Mouse (Mus musculus) layer of hippocampus, adult 2 months (tissue): ENCODE results near the gene Acvr1b. TPM values are rescaled to one million over a fixed set of nuclear protein-coding genes. Genes with fewer than 3 reads are reported as not detected.

Source experiments
- DNase-seq, 2 experiments: peaks; one replicate each; pipeline ENCODE4 v3.0.0; 2022; ENCODE audit warnings: low spot score in 2 of 2
- H3K27ac ChIP-seq: fragments of 200-600 bp; 2 replicates; pipeline ENCODE4 v1.8.1; 2022
- H3K4me3 ChIP-seq: fragments of 200-600 bp; 2 replicates; pipeline ENCODE4 v1.8.1; 2022; ENCODE audit warnings: mild to moderate bottlenecking
- CTCF ChIP-seq: fragments of 200-600 bp; conservative IDR thresholded peaks from 2 replicates; pipeline ENCODE4 v1.8.1; 2022; ENCODE audit warnings: antibody characterized with exemption, mild to moderate bottlenecking, moderate library complexity
- total RNA-seq, 2 experiments: library from RNA; stranded (reverse); gene quantifications; 2 replicates each; pipeline ENCODE4 v1.2.3; 2021

Acvr1b gene
- total RNA-seq, 2 experiments from 2014 or later, result 85.1 to 87.8 TPM

DNA sequence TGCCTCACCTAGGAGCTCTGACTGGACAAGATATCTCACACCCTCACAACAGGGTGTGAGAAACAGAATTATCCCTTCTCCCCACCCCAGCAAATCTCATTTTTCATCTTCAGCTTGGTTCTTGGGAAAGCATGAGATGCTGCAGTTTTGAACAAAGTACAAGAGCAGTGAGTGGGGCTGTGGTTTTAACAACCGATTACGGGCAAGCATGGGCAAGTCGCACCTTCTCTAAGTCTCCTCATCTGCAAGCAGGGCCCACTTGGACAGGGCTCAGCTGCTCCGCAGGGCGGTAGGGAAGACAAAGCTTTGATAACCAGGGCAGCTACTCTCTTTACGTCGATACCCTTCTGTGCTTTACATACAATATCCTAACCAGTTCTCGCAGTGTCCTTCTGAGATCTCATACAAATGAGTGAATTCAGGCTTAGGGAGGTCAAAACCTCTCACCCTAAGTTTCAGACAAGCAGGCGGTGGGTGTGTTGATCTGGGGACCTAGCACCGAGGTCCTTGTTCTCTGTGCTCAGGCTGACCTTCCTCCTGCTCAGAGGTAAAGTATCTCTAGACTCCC is 3.4 kb upstream of the Acvr1b start:
- Histone ChIP-seq H3K4me3 (no peak overlapping the region), H3K27ac (no peak overlapping the region)
- no peak for TF ChIP-seq CTCF
- DNase-seq, result no peak

DNA sequence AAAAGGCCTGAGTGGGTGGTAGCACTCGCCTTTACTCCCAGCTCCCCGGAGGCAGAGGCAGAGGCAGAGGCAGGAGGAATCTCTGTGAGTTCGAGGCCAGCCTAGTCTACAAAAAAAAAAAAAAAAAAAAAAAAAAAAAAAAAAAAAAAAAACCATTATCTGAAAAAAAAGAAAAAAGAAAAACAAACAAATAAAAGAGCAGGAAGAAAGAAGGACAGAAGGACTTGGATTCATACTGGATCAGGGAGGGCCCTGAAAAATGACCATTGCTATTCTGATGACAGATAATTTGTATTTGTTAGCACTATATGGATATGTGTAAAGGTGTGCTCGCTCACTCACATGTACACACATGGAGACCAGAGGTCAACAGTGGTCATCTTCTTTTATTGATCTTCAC is 2.6 kb upstream of the Acvr1b start:
- DNase-seq, result no peak
- H3K4me3 ChIP-seq, result no peak overlapping the region
- no peak overlapping the region for H3K27ac ChIP-seq
- no peak for TF ChIP-seq CTCF

DNA sequence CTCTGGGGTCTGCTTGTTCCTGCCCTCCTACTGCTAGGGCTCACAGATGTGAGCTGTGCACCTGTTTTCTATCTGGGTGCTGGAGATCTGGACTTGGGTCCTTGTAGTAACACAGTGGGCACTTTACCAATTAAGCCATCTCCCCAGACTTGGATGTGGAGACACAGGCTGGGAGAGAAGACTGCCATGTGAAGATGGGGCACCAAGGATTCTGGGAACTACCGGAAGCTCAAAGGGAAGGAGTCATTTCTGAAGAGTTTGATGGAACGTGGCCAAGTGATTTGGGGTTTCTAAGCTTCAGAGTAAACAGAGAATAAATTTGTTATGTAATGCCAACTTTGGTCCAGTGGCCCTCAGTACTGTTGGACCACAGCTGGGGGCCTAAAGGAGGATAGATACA is 1.9 kb upstream of the Acvr1b start:
- Histone ChIP-seq H3K27ac (no peak overlapping the region), H3K4me3 (no peak overlapping the region)
- TF ChIP-seq CTCF, result no peak
- no peak for DNase-seq

DNA sequence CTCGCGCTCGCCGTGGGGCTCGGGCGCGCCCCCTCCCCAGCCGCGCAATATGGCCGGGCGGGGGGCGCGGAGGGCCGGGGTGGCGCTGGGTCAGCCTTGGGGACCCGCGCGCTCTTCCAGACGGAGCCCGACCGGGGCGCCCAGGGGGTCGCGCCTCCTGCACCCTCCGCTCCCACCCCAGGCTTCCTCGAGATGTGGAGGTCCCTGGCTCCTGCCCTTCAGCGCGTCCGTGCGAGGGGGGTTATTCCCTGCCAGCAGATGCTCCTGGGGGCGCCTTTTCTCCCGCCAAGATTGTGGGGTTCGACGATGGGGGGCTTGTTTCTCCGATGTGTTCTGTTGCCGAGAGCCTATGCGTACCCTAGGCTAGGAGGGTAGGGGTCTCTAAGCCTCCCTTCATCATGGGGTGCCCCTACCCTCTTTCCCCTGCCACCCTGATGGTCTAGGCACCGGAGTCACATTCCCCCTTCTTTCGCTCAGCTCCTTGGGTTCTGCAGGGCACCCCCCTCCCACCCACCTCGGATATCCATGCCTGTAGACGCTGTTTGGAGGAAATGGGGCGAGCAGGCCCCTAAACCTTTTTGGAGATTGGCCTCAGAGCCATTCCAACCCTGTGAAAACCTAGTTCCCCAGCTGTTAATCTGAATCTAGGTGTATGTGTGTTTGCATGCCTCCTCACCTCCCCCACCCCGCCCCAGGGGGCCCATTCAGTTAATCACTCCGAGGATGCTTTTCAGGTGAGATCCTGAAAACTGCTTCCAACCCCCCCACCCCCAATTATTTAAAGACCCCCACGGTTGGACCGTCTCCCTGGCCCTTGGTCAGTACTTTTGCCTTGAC is 645 bp downstream of the Acvr1b start:
- Histone ChIP-seq H3K4me3 (peak overlapping the region; percentile 89), H3K27ac (peak overlapping the region; percentile 97)
- no peak for DNase-seq
- no peak for TF ChIP-seq CTCF

DNA sequence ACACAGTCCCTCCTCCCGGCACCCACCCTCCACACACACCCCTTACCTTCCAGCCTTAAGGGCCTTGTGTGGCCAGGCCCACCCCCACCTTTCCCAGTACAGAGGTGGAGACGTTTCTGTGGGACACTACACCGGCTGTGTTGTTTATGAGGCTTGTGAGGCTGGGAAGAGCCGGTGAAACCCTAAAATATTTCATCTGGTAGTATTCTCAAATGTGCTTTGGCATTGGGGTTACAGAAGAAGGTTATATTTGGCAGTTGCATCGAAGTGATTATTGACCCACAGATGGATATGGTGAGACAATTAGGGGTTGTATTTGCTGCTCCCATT is 1.2 kb downstream of the Acvr1b start:
- DNase-seq, result no peak
- Histone ChIP-seq H3K27ac (peak overlapping the region; percentile 97), H3K4me3 (peak overlapping the region; percentile 89)
- no peak for TF ChIP-seq CTCF

DNA sequence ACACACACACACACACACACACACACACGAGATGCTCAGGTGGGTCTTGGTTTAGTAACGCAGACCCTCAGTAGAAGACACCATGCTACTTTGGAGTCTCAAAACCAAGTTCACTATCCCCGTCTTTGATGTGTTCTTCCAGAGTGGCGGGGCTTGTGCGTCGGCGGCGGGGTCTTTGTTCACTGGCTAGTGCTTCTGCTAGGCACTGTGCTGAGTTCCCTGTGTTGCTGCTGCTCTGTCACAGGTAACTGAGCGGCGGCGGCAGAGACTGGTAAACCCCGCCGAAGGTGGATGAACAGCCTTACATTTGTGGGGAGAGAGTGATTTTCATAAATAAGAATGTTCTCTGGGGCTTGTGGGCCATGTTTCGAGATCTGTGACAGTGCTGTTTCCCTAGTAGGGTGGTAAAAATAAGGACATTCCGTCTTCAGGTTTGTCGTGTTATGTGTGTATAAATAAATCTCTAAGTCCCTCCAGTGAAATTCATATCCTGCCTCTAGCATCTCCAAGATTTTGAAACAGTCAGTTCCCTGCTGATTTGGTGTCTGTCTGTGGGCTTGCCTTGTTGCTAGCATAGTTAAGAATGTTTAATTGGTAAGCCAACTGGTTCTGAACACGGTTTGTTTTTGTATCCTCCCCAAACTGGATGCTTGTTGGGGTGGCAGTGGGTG is 1.9 kb downstream of the Acvr1b start:
- peak overlapping the region; percentile 89 for H3K4me3 ChIP-seq
- TF ChIP-seq CTCF, result no peak
- DNase-seq, result no peak
- peak overlapping the region; percentile 97 for H3K27ac ChIP-seq

DNA sequence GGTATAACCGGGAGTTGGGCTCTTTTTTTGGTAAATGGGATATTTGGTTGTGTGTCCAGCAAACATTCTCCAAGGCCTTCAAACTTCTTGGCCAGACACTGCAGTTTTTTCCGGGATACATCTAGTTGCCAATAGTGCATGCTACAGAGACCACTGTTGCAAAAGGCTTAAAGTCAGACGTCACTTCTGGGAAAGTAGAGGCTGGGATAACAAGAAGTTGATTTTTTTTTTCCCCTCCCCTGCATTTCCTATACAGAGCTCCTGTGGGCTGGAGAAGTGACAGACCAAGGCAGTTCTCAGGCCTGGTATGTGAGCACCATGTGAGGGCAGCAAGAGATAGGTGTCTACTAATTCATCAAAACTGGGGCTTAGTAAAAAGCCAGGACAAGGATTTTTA is 2.4 kb downstream of the Acvr1b start:
- H3K4me3 ChIP-seq, result peak overlapping the region; percentile 89; the same call in 1 of the 2 replicates
- no peak for DNase-seq
- no peak for TF ChIP-seq CTCF
- peak overlapping the region; percentile 28; the same call in 1 of the 2 replicates for H3K27ac ChIP-seq

DNA sequence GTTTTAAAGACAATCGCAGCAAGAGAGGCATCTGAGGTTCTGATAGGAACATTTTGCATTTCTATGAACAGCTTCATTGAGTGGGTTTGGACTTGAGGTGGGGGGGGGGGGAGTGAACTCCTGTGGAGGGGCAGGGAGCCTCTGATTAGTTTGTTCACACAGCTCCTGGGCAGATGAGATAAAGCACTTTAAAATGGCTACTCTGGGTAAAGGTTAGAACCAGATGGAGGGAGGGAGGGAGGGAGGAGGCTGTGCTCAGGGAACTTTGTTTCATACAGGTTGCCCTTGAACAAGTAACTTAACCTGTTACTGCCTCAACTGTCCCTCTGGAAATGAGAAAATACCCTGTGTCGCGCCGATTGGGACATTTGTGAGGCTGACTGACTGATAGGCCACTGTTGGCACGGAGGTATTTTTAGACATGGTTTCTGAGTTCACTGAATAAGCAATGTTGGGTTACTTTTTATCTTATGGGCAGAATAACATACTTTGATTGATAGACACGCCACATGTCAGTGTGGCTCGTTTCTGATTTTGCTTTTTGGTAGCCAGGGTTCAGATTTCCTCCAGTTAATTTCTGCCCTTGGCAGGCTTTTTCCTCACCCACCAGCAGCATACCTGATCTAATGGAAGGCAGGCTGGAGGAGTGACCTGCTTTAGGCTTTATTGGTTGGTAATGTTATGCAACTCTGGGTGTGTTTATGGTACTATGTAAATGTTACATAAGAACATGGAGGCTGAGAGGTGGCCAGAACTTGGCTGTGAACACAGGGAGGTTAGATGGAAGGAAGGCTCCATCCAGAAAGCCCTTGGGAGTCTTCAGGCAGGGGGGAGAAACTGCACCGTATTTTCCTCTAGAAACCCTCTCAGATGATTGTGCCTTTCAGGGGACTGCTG is 3.2 kb downstream of the Acvr1b start:
- peak overlapping the region; percentile 33 for H3K4me3 ChIP-seq
- no peak for TF ChIP-seq CTCF
- H3K27ac ChIP-seq, result peak overlapping the region; percentile 43; the same call in 1 of the 2 replicates
- no peak for DNase-seq

DNA sequence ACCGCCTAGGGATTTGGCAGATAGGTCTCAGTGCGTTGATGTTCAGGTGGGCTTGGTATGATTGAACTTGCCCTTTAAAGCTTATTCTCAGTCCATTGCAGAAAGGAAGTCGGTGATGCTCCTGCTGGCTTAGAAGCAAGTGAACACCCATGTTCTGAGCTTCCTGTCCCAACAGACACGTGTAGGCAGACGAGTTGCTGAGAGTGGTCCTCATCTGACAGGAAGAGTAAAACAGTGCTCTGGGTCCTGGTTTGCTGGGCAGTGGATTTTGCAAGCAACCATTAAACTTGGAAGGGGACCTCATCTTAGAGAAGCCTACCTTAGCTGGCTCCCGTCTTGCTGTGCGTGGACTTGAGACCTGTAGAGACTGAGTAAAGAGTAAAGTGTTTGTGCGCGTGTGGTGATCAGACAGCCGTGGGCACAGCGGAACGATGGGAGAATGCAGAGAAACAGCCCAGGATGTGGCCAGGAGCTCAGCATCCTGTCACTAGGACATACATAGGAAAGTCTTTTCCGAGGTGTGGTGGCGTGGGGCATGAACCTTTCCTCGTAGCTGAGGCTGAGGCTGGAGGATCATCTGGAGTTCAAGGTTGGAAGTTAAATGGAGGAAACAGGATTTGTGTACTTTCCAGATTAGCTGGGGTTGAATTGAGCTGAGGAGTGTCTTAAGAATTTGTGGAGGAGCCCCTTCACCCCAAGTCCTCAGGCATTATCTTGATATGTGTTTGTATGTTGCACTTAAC is 6.7 kb downstream of the Acvr1b start:
- no peak overlapping the region for H3K4me3 ChIP-seq
- no peak for TF ChIP-seq CTCF
- H3K27ac ChIP-seq, result no peak overlapping the region
- DNase-seq, result no peak

DNA sequence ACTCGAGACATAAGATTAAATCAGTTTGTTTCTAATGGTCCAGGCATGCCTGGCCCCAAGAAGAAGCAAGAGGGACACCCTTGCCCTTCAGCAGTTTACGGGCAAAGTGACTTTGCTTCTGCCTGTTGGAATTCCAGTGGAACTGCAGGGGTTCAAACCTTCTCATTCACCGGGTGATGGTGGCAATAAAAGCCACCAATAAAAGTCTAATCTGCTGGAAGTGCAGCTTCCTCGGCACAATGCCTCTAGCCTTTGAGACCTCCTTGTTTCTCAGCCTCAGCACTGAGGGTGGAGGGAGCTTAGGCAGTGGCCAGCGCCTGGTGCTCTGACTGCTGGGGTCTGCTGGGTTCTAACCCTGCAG is 7.2 kb downstream of the Acvr1b start:
- peak; percentile 38 for TF ChIP-seq CTCF
- DNase-seq, result no peak
- H3K27ac ChIP-seq, result no peak overlapping the region; the same call in 1 of the 2 replicates
- H3K4me3 ChIP-seq, result no peak overlapping the region

DNA sequence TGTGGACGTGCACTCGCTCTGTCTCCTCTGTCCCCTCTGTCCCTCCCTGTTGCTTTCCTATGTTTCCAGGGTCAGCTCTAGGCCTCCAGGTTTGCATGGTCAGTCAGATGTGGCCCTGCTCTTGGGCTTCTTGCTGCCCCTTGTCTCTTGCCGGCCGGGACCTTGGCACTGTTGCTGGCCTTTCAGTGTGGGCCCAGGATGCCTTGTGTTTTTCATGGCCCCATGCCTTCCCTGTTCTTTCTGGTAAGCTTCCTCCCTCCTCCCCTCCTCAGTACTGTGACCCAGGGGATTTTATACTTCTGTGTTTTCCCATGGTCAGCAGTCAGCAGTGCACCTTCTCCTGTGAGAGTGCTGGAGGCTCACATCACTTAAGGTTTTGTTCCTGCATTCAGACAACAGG is 7.6 kb downstream of the Acvr1b start:
- TF ChIP-seq CTCF, result no peak
- Histone ChIP-seq H3K27ac (no peak overlapping the region; the same call in 1 of the 2 replicates), H3K4me3 (no peak overlapping the region)

DNA sequence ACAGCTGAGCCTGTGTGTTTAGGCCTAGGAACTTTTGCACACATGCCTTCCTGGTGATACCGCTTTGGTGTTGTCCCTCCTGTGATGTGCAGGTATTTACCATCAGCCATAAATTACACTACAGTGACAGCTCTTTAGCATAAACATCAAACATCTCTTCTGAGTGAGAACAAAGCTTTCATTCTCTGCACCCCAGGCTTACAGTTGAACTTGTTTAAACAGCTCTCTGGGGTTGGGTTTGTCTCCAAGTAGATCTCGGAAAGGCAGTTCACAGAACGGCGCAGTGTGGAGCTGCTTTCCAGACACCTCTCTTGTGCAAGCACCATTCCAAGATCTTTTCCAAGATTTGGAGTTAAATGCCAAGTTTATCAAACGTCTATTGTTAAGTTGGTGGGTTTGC is 8.8 kb downstream of the Acvr1b start:
- TF ChIP-seq CTCF, result no peak
- DNase-seq, result no peak
- no peak overlapping the region for H3K27ac ChIP-seq
- no peak overlapping the region for H3K4me3 ChIP-seq

More for the DNA sequence above, 7.6 kb downstream of the Acvr1b start:
- DNase-seq, result no peak
